In the genomic region with DNA sequence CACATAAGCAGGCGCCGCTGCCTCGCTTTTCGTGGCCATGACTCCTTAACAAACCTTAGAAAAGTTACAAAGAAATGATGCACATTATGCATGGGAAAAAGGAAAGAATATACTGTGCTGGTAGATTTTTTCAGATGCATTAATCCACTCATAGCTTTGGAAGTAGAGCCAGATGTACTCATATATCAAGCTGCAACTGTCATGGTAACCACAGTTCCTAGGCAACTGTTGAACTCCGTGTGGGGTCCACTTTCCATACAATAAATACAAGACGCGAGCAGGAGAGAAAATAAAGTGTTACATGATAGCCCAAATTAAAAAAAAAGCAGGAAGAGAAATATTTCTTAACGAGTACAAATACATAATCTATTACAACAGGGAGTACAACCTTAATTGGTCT, we compare ENCODE assay signal across 16 mouse cellular contexts.
DNase-seq lines count a peak whose midpoint lies in the region; ATAC-seq and TF ChIP-seq lines count a peak whose summit lies in the region.
"Had no signal": no experiment of that assay in that cellular context is flagged by ENCODE, and none has a peak within 500 bp of the region (broad histone marks: within the 10 kb centered on the region; RNA-seq: fewer than 3 reads in every experiment).

No protein-coding gene starts in this region.

- no peak for TF ChIP-seq EP300 in heart, postnatal 0 days (IDR thresholded peaks at IDR 0.05; ENCODE audit: low read depth)

- no peak overlapping the region for H3K4me3 ChIP-seq in heart, postnatal 0 days (ENCODE audit: low read depth, low read length)
- no peak overlapping the region for H3K4me3 ChIP-seq in kidney, adult 2 months (ENCODE audit: insufficient read depth, low read depth, low read length)
- H3K4me3 ChIP-seq: embryonic facial prominence, embryonic 12.5 days; forebrain, embryonic 13.5 days; liver, embryonic 13.5 days had no signal

- TF ChIP-seq CTCF in heart, postnatal 0 days (IDR thresholded peaks at IDR 0.05; ENCODE audit: low read depth) = no peak
- no peak for TF ChIP-seq CTCF in kidney, adult 2 months (conservative IDR thresholded peaks at IDR 0.05; ENCODE audit: insufficient read depth, insufficient read length, low read depth, low read length)

- H3K4me2 ChIP-seq in heart, postnatal 0 days (ENCODE audit: low read depth, low read length) = no peak overlapping the region
- H3K4me2 ChIP-seq: embryonic facial prominence, embryonic 12.5 days; forebrain, embryonic 13.5 days; hindbrain, embryonic 14.5 days; liver, embryonic 13.5 days had no signal

- H3K9ac ChIP-seq in heart, postnatal 0 days (replicated peaks; ENCODE audit: low read depth, low read length) = no peak overlapping the region
- H3K9ac ChIP-seq: embryonic facial prominence, embryonic 12.5 days; forebrain, embryonic 13.5 days; hindbrain, embryonic 14.5 days; liver, embryonic 13.5 days had no signal

- peaks cover 17% of the 10 kb centered on the region; the same call in 1 of the 2 replicates for H3K4me1 ChIP-seq in heart, postnatal 0 days (ENCODE audit: control insufficient read depth, insufficient read depth)
- peaks cover 10% of the 10 kb centered on the region for H3K4me1 ChIP-seq in kidney, adult 2 months (ENCODE audit: control insufficient read depth, insufficient read depth, low read length)
- H3K4me1 ChIP-seq: forebrain, embryonic 13.5 days; liver, embryonic 13.5 days had no signal

- H3K27me3 ChIP-seq in heart, postnatal 0 days (ENCODE audit: control insufficient read depth, insufficient read depth, low read length) = no peaks in the 10 kb centered on the region
- no peaks in the 10 kb centered on the region for H3K27me3 ChIP-seq in kidney, adult 2 months (replicated peaks; ENCODE audit: control insufficient read depth, insufficient read depth, low read length)
- H3K27me3 ChIP-seq: embryonic facial prominence, embryonic 12.5 days; forebrain, embryonic 13.5 days; liver, embryonic 13.5 days had no signal

- no peak for TF ChIP-seq POLR2A in kidney, adult 2 months (IDR thresholded peaks at IDR 0.05; ENCODE audit: low read depth, low read length)

- no peaks in the 10 kb centered on the region for H3K9me3 ChIP-seq in heart, postnatal 0 days (replicated peaks; ENCODE audit: control insufficient read depth, low read length)
- H3K9me3 ChIP-seq: embryonic facial prominence, embryonic 12.5 days; forebrain, embryonic 13.5 days; liver, embryonic 13.5 days had no signal

- no peak for ATAC-seq in heart, postnatal 0 days (ENCODE audit: insufficient read depth, low read depth)
- ATAC-seq: forebrain, embryonic 13.5 days had no signal

- DNase-seq in heart, postnatal 0 days (ENCODE audit: low spot score) = no peak
- DNase-seq in heart, adult 11 months = no peak
- peak; percentile 14 for DNase-seq in retina, postnatal 1 day
- no peak for DNase-seq in retina, embryonic 14.5 days (ENCODE audit: low spot score)
- DNase-seq in hindlimb bud, embryonic 11.5 days (ENCODE audit: extremely low spot score, low read depth, low spot score) = peak; percentile 22
- no peak for DNase-seq in adrenal gland, postnatal 4 days (ENCODE audit: low spot score in 2 of 2)
- DNase-seq in left cerebral cortex, adult 18-20 months (ENCODE audit: low spot score in 2 of 2) = no peak
- DNase-seq in kidney, adult 2 months = no peak
- DNase-seq: cerebellum, adult 8-10 months; gastrocnemius, postnatal 25 days; kidney, adult 8-10 months; liver, embryonic 13.5 days had no signal

- 83% methylated on average over 8 of the region's 8 CpGs for WGBS in heart, postnatal 0 days
- WGBS in kidney, adult 2 months = 60% methylated on average over 8 of the region's 8 CpGs

- H3K27ac ChIP-seq in heart, postnatal 0 days (ENCODE audit: low read depth) = peak overlapping the region; percentile 54; the same call in 1 of the 2 replicates
- no peak overlapping the region for H3K27ac ChIP-seq in kidney, adult 2 months (ENCODE audit: insufficient read depth, low read depth, low read length)
- H3K27ac ChIP-seq: embryonic facial prominence, embryonic 12.5 days; forebrain, embryonic 13.5 days; hindbrain, embryonic 14.5 days; liver, embryonic 13.5 days had no signal

- peaks cover 4% of the 10 kb centered on the region for H3K36me3 ChIP-seq in heart, postnatal 0 days (replicated peaks; ENCODE audit: control insufficient read depth, insufficient read depth, low read length)
- H3K36me3 ChIP-seq in kidney, adult 2 months (ENCODE audit: control insufficient read depth, insufficient read depth, low read length) = 0 out of 2 replicates have a peak, but pooled peaks cover 2% of the 10 kb centered on the region
- H3K36me3 ChIP-seq: embryonic facial prominence, embryonic 12.5 days; G1E; liver, embryonic 13.5 days had no signal

Comparison
In these comparisons a context has a peak if more than half of its experiments do, and no peak if none do; other contexts are left out.
1. DNase-seq: peak in retina, postnatal 1 day (single experiment) and hindlimb bud, embryonic 11.5 days (single experiment); none in heart, postnatal 0 days (single experiment), heart, adult 11 months (single experiment), retina, embryonic 14.5 days (single experiment), adrenal gland, postnatal 4 days (0 of 2), left cerebral cortex, adult 18-20 months (0 of 2) and kidney, adult 2 months (single experiment).